Mouse (Mus musculus): ENCODE data around the gene Ptgir.

GRCm38 (mm10) chr7:16942861-16943260 is 36.6 kb downstream of the Ptgir start:
- TF ChIP-seq CTCF (IDR thresholded peaks at IDR 0.05; ENCODE audit: control insufficient read depth, insufficient read depth, insufficient read length) (no peak), USF1 (IDR thresholded peaks at IDR 0.05; ENCODE audit: low read depth) (no peak), MAX (IDR thresholded peaks at IDR 0.05) (no peak), CEBPB (IDR thresholded peaks at IDR 0.05; ENCODE audit: low read depth) (no peak)

Data from C2C12 (cell line).